Mouse (Mus musculus): ENCODE measurements at regions not wholly inside any gene's neighbourhood (a gene's known extent, or its start where the extent isn't known, plus 50 kb on each side); places are given as distances from the start of the nearest gene placed in this dataset.

GRCm38 (mm10) chr1:184273722-184274121 is 239.6 kb upstream of the 1700056E22Rik start:
- Histone ChIP-seq H3K79me2 (ENCODE audit: control insufficient read depth, insufficient read depth, low read length, poor library complexity) (no peaks in the 10 kb centered on the region), H3K36me3 (ENCODE audit: control insufficient read depth in 1 of 2, insufficient read depth in 2 of 2, low read length in 2 of 2) (no peaks in the 10 kb centered on the region), H3K27me3 (ENCODE audit: control insufficient read depth in 1 of 2, insufficient read depth in 2 of 2, low read length in 2 of 2) (no peaks in the 10 kb centered on the region), H3K9ac (ENCODE audit: control insufficient read depth, low read depth, low read length, poor library complexity, severe bottlenecking) (no peak overlapping the region), H3K9me3 (replicated peaks; ENCODE audit: insufficient read depth, low read length) (no peaks in the 10 kb centered on the region), H3K4me3 (ENCODE audit: control insufficient read depth in 1 of 2, insufficient read depth in 1 of 2, low read depth in 2 of 2, low read length in 2 of 2) (no peak overlapping the region), H3K4me1 (ENCODE audit: control insufficient read depth in 1 of 2, insufficient read depth in 2 of 2, low read length in 2 of 2) (no peaks in the 10 kb centered on the region), H3K27ac (ENCODE audit: control insufficient read depth, low read depth, low read length) (no peak overlapping the region)
- TF ChIP-seq EP300 (IDR thresholded peaks at IDR 0.05; ENCODE audit: low read depth in 1 of 2, low read length in 2 of 2) (no peak), POLR2AphosphoS5 (IDR thresholded peaks at IDR 0.05; ENCODE audit: borderline replicate concordance, low read depth, low read length) (no peak), NRF1 (IDR thresholded peaks at IDR 0.05; ENCODE audit: insufficient read depth, low read depth, low read length, poor library complexity, severe bottlenecking) (no peak), TCF12 (IDR thresholded peaks at IDR 0.05; ENCODE audit: low read depth, low read length) (no peak), ZMIZ1 (IDR thresholded peaks at IDR 0.05; ENCODE audit: low read depth, low read length) (no peak), UBTF (IDR thresholded peaks at IDR 0.05; ENCODE audit: borderline replicate concordance, insufficient read depth, low read depth, low read length) (no peak), RAD21 (IDR thresholded peaks at IDR 0.05; ENCODE audit: low read depth, low read length) (no peak), TBP (IDR thresholded peaks at IDR 0.05; ENCODE audit: low read depth, low read length) (no peak), GATA1 (IDR thresholded peaks at IDR 0.05; ENCODE audit: low read depth, low read length) (no peak), CTCF (IDR thresholded peaks at IDR 0.05 in 2 of 3, conservative IDR thresholded peaks at IDR 0.05 in 1 of 3; ENCODE audit: control insufficient read depth in 1 of 3, insufficient read depth in 1 of 3, low read depth in 2 of 3, low read length in 3 of 3, poor library complexity in 1 of 3, severe bottlenecking in 1 of 3) (no peak), TAL1 (IDR thresholded peaks at IDR 0.05; ENCODE audit: low read length) (no peak), E2F4 (IDR thresholded peaks at IDR 0.05; ENCODE audit: borderline replicate concordance, low read depth, low read length) (no peak), MAX (IDR thresholded peaks at IDR 0.05; ENCODE audit: low read length) (no peak)
- DNase-seq (ENCODE audit: low read depth, low spot score), result no peak

GRCm38 (mm10) chr1:184271254-184271653 is 237.2 kb upstream of the 1700056E22Rik start:
- H3K4me1 ChIP-seq (ENCODE audit: control insufficient read depth in 1 of 2, insufficient read depth in 2 of 2, low read length in 2 of 2), result no peaks in the 10 kb centered on the region

More at GRCm38 (mm10) chr1:184271254-184271653, 237.2 kb upstream of the 1700056E22Rik start:
- Histone ChIP-seq H3K36me3 (ENCODE audit: control insufficient read depth in 1 of 2, insufficient read depth in 2 of 2, low read length in 2 of 2) (no peaks in the 10 kb centered on the region), H3K9me3 (replicated peaks; ENCODE audit: insufficient read depth, low read length) (no peaks in the 10 kb centered on the region), H3K4me3 (ENCODE audit: control insufficient read depth in 1 of 2, insufficient read depth in 1 of 2, low read depth in 2 of 2, low read length in 2 of 2) (no peak overlapping the region), H3K27me3 (ENCODE audit: control insufficient read depth in 1 of 2, insufficient read depth in 2 of 2, low read length in 2 of 2) (no peaks in the 10 kb centered on the region), H3K79me2 (ENCODE audit: control insufficient read depth, insufficient read depth, low read length, poor library complexity) (no peaks in the 10 kb centered on the region), H3K9ac (ENCODE audit: control insufficient read depth, low read depth, low read length, poor library complexity, severe bottlenecking) (no peak overlapping the region), H3K27ac (ENCODE audit: control insufficient read depth, low read depth, low read length) (no peak overlapping the region)
- DNase-seq (ENCODE audit: low read depth, low spot score), result no peak
- no peak for TF ChIP-seq ZKSCAN1 (IDR thresholded peaks at IDR 0.05; ENCODE audit: low read depth, low read length)
- TF ChIP-seq JUND (IDR thresholded peaks at IDR 0.05; ENCODE audit: low read depth, low read length), result no peak
- TF ChIP-seq SMC3 (IDR thresholded peaks at IDR 0.05; ENCODE audit: low read depth, low read length), result no peak
- no peak for TF ChIP-seq CTCF (IDR thresholded peaks at IDR 0.05 in 2 of 3, conservative IDR thresholded peaks at IDR 0.05 in 1 of 3; ENCODE audit: control insufficient read depth in 1 of 3, insufficient read depth in 1 of 3, low read depth in 2 of 3, low read length in 3 of 3, poor library complexity in 1 of 3, severe bottlenecking in 1 of 3)
- TF ChIP-seq SIN3A (IDR thresholded peaks at IDR 0.05; ENCODE audit: low read length), result no peak
- TF ChIP-seq USF2 (IDR thresholded peaks at IDR 0.05; ENCODE audit: borderline replicate concordance in 1 of 2, insufficient read depth in 1 of 2, low read depth in 1 of 2, low read length in 2 of 2), result no peak
- TF ChIP-seq MAFK (IDR thresholded peaks at IDR 0.05; ENCODE audit: borderline replicate concordance, low read depth, low read length), result no peak
- TF ChIP-seq MXI1 (IDR thresholded peaks at IDR 0.05; ENCODE audit: low read depth, low read length), result no peak
- no peak for TF ChIP-seq BHLHE40 (IDR thresholded peaks at IDR 0.05; ENCODE audit: borderline replicate concordance, low read depth, low read length)
- TF ChIP-seq ELF1 (IDR thresholded peaks at IDR 0.05; ENCODE audit: low read depth, low read length), result no peak
- TF ChIP-seq CHD2 (IDR thresholded peaks at IDR 0.05; ENCODE audit: low read length), result no peak
- no peak for TF ChIP-seq TAL1 (IDR thresholded peaks at IDR 0.05; ENCODE audit: low read length)
- no peak for TF ChIP-seq EP300 (IDR thresholded peaks at IDR 0.05; ENCODE audit: low read depth in 1 of 2, low read length in 2 of 2)
- TF ChIP-seq GATA1 (IDR thresholded peaks at IDR 0.05; ENCODE audit: low read depth, low read length), result no peak
- no peak for TF ChIP-seq USF1 (IDR thresholded peaks at IDR 0.05; ENCODE audit: low read depth, low read length)

Measured in MEL (cell line).